Mouse (Mus musculus) brain, embryonic 14.5 days (tissue): Measurements from ENCODE around the gene Il1rapl1.

ENCODE experiments used
- CTCF ChIP-seq: fragments of 200-500 bp; IDR thresholded peaks from 2 replicates; pipeline ENCODE4 v1.5.1; 2012; ENCODE audit warnings: inconsistent platforms, mild to moderate bottlenecking, moderate library complexity, borderline replicate concordance; ENCODE audit not compliant: insufficient read depth, insufficient read length; ENCODE audit errors: extremely low read depth
- POLR2A ChIP-seq: fragments of 200-500 bp; IDR thresholded peaks from 2 replicates; pipeline ENCODE4 v1.6.1; 2012; ENCODE audit warnings: mild to moderate bottlenecking, inconsistent platforms, borderline replicate concordance; ENCODE audit not compliant: poor library complexity, insufficient read depth, insufficient read length, severe bottlenecking; ENCODE audit errors: extremely low read depth

- no peak for TF ChIP-seq CTCF
- no peak for TF ChIP-seq POLR2A
Measured at GRCm38 (mm10) chrX:87891916-87892315, 223.5 kb downstream of the Il1rapl1 start.
